Mouse (Mus musculus): ENCODE measurements around the gene Sugp1. TPM values are rescaled to one million over a fixed set of nuclear protein-coding genes. Genes with fewer than 3 reads are reported as not detected.
"Not testable (repeated sequence)": the region's sequence is repeated elsewhere in the genome, so short reads cannot be mapped to it uniquely, and the experiment has no call there.

Sugp1 gene
- total RNA-seq (2021) = 10 to 100 TPM; 47.0 to 51.3 TPM

DNA sequence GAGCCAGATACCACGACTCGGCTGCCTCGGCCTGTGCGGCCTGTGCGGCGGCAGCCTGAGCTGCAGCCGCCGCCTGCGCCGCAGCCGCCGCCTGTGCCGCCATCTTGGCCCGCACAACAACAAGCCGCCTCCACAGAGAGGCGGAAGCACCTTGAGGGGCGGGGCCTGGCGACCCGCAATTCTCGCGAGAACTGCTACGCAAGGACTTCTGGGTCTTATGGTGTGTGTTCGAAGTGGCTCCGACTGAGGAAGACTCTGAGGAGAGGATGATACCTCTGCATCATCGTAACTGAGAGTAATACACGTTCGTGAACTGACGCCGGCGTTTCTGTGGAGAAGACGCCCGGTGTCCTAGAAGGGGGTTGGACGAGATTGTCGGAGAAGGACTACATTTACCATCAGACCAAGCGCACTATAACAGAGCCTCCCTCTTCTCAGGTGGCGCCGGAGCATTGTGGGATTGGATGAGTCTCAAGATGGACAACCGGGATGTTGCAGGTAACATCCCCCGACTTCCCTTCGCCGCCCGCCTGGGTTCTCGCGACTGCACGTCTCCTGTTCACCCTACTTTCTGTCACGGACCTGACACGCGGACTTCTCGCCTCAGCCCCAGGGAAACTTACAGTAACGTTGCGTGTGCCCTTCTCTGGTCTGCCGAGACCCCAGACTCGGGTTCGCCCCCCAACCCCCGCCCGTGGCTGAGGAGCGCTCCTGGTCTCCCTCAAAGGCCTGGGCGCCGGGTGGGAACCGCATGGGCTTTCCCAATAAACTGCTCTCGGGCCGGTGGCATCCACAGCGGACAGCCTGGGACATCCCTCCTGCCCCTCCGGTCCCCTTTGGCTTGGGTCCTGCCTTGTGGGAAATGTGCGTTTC lies at the start of gene Sugp1, which contains the start of gene Mau2:
TSS of gene Sugp1 (plus strand) at position 231 of the 873 bp plus-strand sequence.
TSS of gene Mau2 (minus strand) at position 152 of the 873 bp plus-strand sequence.
- DNase-seq = peak; percentile 94 to 96

DNA sequence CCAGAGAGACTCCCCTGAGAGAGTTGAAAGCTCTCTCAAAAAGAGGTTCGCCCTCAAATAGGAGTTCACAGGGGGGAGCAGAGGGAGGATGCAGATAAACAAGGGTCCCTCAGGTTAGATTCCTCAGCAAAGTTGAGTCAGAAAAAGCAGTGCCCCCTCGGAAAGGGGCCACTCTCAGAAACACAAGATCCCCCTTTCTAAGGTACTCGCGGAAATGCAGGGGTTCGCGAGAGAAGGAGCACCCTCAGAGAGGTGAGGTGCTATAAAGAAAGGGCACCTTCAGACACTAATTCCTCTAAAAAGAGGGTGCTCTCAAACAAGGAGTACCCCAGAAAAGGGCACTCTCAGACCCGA lies 47.2 kb upstream of the Sugp1 start:
- no peak for DNase-seq

DNA sequence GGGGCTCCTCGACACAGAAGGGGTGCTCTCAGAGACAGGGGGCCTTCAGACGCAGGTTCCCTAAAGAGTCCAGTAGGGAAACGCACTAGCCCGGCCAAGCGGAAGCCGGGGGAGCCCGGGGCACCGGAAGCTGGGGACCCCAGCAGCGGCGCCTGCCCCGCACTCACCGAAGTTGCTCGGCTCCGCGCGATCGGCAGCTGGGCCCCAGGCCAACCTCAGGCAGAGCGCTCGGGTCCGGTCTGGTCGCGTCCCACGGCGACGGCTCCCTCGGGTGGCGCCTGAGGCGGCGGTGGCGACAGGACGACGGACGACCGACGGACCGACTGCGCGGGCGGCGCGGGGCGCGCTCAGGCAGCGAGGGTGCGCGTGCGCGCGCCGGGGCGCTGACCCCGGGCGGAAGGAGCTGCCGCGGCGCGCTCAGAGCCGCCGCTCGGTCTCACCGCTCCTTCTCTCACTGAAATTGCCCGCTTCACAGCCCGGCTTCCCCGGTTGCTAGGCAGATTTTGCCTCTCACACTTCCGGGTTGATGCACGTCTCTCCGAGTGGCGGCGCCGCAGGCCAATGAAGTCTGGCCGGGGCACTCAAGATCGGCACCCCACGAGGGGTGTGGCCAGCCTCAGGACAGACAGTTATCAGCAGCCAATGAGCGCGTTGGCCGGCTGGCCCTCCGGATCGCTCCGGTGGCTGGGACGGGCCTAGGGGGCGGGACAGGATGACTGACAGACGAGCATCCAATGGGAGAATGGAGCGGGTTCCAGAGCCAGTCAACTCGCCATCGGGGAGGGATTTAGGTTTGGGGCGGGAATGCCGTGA lies 46.6 kb upstream of the Sugp1 start, which contains the start of gene Gatad2a:
TSS of gene Gatad2a (minus strand) at position 609 of the 813 bp plus-strand sequence.
- peak; percentile 100 for DNase-seq

DNA sequence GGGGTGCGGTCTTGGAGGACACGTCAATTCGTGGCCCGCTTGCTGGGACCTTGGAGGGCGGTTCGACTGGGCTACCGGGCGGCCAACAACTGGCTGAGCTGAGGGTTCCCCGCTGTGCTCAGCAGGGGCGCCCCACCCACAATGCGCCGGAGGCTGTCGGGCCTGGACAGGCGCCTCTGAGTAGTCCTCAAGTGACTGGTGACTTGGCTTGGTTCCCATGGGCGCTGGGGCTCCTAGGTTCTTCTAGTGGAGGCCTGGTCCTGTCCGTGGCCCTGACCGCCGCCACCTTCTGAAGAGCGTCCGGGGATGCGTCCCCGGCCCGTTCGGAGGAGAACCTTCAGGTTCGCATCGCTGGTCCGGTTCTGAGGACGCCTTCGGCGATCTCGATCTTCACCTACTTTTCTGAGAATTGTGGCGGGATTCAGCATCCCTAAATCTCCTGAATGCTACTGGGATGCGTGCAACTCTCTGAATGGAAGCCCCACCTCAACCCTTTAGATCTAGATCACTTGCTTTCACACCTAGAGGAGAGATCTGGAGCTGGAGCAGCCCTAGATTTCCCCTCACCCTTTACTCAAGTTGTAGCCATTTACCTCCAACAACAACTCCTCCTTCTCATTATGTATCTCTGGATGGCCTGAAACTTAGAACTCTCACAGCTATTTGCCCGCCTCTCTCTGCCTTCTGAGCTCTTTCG lies 45.9 kb upstream of the Sugp1 start:
- no peak for DNase-seq

DNA sequence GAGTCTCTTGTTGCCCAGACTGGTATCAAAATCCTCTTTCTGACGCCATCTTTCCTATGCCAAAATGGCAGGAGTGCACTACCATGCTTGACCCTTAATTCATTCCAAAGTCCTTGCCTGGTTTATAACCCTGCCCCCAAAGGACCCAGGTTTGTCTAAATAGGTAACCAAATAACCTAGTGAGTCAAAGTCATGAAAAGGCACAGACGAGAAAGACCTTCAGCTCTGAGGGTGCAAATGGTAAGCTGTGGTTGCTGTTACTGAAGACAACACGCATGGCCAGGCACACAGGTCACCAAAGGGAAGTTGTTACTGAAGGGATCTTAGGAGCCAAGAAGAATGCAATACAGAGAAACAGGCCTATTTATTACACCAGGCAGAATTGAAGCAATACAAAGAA lies 43.9 kb upstream of the Sugp1 start:
- DNase-seq = no peak

DNA sequence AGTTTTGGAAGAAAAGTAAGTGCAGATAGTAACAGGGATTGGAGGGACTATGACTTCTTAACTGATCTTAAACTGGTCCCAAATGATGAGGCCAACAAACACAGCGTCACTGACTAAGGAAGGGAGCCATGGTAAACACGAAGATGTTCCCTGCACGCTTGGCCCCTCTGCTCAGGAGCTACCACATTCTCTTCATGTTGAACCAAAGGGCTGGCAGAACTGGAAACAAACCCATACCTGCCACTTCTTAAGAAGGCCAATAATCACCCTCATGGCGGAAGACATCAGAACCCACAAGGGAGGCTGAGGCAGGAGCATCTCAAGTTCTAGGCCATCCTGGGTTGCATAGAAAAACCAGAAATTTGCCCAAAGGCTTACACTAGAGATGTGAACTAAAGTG lies 43.4 kb upstream of the Sugp1 start:
- no peak for DNase-seq

DNA sequence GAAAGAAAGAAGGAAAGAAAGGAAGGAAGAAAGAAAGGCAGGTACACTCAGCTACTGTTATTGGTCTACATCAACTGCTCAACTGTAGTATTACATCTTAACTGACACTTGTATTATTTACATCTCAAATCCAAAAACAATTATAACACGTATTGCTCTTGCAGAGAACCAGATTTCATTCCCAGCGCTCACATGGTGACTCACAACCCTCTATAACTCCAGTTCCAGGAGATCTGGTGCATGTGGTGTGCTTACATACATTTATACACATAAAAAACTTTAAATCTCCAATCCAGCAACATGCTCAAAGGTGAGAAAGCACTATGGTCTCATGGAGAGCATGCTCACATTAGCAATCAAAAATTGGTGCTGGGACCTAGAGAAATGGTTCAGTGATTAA lies 42.4 kb upstream of the Sugp1 start:
- DNase-seq = no peak

DNA sequence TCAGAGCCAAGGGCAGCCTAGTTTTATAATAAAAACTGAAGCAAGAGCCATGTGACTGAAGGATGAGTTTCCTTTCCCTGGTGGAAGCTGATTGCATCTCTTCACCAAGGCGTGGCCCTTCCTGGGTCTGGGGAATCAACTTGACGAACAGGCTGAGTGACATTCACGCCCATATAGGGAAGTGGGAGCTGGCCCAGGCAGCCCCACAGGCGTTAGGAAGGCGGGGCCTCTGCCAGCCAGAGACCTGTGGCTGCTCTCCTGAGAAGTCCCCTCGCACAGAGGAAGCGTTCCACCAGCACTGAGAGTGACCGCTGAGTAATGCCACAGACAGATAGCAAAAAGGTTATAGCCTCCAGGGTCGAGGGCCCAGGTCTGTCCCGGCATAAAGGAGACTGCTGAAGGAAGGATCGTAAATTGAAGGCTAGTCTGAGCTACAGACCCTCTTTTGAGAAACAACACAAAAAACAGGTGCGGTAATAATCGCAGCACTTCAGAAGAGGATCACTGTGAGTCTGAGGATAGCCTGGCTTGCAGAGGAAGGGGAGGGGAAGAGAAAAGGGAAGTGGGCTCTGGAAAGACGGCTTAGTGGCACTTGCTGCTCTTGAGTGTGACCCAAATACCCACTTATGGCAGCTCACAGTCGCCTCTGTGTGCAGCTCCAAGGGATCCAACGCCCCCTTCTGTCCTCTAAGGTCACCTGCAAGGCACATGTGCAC lies 41.3 kb upstream of the Sugp1 start:
- no peak for DNase-seq

DNA sequence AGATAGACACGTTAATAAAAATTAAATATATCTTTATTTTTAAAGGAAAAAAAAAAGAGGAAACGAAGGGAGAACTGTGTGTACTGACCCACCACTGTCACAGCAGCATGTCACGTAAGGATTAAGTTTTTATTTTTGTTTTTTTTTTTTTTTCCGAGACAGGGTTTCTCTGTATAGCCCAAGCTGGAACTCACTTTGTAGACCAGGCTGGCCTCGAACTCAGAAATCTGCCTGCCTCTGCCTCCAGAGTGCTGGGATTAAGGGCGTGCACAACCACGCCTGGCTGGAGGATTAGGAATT lies 40.8 kb upstream of the Sugp1 start:
- not testable (repeated sequence) for DNase-seq

DNA sequence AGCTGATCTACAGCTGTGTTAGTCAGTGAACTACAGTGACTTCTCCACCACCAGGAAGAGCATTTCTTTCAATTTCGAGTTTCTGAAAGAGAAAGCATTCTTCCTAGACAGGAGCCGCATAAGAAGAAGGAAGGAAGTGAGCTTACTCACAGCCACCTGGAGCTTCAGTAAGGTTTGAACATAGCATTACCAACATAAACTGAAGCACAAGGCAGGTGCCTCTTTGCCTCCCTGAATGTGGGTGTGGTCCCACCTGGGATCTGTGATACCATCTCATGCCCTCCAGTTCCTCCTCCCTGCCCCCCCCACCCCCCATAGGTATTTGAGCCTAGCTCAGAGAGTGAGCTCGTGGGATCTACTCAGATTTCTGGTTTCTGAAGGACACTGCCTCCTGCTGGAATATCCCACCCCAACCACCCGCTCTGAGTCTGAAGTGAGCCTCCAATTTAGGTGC lies 39.4 kb upstream of the Sugp1 start:
- no peak for DNase-seq

DNA sequence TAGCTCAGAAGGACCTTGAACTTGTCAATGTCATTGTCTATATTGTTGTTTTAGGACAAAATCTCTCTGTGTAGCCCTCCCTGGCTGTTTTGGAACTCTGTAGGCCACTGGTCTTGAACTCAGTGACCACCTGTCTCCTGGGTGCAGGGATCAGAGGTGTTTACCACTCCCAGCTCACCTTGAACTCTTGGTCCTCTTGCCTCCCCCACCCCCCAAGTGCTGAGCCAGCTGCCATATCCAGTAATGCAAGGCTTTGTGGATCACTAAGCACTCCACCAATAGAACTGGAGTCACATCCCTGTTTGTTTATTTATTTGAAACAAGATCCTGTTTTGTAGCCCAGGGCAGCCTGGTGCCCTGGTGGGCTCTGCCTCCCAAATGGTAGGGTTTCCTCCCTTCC lies 38.3 kb upstream of the Sugp1 start:
- DNase-seq = no peak

DNA sequence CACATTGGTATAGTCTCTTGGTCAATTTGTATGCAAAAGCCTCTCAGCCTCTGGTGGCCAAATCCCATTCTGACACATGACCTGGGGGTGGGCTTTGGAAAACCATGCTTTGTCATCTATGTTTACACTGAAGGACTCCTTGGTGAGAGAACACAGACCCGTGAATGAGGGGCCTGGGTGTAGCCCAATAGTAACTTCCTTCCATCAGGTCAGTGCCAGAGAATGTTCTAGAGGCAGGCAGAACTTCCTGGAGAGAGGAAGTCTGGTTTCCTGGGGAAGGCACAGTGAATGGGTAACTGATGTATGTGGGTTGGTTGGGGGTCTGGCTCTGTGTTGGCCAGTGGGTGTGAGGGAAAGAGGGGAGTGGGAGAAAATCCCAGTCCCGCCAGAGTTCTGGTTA lies 37.4 kb upstream of the Sugp1 start:
- no peak for DNase-seq

DNA sequence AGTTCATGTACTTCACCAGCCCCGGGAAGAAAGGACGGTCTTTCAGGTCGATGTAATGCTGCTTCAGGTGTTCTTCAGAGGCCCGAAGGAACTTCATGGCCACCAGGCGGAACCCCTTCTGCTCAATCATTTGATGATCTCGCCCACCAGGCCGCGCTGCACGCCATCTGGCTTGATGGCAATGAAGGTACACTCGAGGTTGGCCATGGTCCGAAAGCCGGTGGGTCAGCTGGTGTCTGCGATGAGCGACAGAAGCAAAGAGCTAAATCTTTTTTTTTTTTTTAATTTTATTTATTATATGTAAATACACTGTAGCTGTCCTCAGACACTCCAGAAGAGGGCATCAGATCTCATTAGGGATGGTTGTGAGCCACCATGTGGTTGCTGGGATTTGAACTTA lies 31.8 kb upstream of the Sugp1 start:
- DNase-seq = not testable (repeated sequence)

DNA sequence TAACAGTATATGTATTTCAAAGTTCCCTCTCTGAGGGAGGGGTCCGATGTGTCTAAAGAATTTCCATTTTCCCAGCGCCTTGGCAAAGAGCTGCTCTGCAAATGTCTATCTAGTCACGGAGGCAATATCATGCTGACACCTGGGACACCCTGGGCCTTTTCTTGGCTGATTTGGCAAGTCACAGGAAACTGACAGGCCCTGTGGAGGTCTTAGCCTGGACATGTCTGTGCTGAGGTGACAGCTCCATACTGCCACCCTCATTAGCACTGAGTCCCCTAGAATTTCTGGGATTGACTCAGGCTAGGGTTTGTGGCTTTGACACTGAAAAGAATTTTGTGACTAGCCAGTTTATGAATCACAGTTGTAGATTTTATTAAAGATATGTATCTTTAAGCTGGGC lies 30.3 kb upstream of the Sugp1 start:
- DNase-seq = no peak

DNA sequence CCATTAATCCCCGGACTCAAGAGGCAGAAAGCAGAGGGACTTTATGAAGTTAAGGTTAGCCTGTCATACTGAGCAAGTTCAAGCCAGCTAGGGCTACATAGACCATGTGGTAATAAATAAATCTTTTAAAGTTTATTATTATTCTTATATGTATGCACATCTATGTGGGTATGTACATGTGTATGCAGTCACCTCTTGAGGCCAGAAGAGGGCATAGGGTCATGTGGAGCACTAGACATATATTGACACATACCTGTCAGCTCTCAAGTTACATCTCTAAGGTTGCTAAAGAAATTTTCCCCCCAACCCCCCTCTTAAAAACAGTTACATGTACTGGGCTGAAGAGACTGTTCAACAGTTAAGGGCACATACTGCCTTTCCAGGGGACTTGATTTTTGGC lies 29.9 kb upstream of the Sugp1 start:
- no peak for DNase-seq

DNA sequence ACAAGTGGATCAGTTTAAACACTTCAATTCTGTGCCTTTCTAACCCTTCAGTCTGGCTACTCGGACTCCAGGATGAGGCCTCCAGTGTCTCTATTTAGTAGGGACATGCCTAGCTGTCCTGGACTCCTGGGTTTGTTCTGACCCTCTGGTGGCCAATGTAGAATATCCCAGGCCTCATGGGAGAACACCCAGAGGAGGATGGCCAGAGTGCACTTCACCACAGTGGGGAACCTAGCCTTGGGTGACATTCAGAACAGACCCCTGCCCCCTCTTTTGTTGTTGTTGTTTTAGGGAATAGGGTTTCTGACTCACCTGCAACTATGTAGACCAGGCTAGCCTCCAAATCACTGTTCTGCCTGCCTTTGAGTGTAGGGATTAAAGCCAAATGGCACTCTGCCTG lies 27.6 kb upstream of the Sugp1 start:
- no peak for DNase-seq

DNA sequence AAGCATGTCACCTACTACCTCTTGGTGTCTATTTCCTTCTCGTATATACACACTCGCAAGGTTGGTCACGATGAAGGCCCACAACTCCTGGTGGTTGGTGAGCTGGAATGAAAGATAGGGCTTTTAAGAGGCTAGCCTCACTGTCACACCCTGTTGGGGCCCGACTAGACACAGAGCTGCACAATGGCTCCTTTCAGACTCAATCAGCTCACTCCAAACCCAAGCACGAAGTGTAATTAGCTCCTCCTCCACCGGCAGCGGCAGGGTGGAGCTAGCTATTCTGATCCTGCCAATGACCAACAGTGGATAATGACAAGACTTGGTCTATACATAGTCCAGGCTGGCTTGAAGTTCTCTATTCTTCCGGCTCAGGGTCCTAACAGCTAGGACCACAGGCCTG lies 19.0 kb upstream of the Sugp1 start:
- DNase-seq = peak in 1 of 2 experiments; percentile 13

DNA sequence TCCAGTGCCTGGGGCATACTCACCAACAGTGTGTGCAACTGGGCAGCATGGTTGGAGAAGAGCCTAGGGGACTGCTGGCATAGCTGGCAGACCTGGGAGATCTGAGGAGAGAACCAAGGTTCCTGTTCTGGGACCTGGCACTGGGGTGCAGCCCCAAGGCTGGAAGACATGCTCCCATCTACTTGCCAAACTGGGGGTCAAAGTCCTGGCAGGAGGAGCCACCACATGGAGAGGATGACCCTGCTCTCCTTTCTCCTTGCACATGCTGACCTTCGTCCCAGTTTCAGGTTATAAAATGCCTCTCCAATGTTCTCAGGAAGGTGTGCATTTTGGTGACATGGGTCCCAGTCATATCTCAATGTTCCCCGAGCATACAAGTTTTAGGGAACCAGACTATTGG lies 16.5 kb upstream of the Sugp1 start:
- no peak for DNase-seq

DNA sequence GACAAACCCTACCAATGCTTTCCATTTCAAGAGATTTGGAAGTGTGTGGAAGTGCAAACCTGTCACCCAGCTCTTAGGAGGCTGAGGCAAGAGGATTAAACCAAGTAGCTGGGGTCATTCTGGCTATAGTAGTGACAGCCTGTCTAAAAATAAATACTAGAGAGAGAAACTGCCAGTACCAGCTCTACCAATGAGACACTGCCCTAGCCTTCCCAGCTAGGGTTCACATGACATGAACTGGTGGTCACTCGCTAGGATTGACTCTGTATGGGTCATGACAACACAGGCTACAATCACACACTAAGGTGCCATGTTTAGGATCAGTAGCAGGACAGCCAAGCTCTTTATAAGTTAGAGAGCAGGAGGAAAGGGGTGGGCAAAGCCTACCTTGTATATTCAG lies 12.4 kb upstream of the Sugp1 start:
- DNase-seq = no peak

DNA sequence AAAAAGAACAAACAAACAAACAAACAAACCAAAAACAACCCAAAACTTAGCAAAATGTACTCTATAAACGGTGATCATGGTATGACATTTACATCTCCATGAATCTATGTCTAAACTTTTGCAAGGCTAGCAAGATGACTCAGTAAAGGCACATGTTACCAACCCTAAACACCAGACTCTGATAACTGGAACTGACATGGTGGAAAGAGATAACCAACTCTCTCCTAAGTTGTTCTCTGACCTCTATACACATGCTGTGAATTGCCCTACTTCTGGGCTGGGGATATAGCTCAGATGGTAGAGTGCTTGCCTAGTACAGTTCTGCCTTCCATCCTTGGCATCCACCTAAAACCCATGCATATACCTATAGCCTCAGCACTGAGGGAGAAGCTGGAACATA lies 4.6 kb upstream of the Sugp1 start:
- no peak for DNase-seq

DNA sequence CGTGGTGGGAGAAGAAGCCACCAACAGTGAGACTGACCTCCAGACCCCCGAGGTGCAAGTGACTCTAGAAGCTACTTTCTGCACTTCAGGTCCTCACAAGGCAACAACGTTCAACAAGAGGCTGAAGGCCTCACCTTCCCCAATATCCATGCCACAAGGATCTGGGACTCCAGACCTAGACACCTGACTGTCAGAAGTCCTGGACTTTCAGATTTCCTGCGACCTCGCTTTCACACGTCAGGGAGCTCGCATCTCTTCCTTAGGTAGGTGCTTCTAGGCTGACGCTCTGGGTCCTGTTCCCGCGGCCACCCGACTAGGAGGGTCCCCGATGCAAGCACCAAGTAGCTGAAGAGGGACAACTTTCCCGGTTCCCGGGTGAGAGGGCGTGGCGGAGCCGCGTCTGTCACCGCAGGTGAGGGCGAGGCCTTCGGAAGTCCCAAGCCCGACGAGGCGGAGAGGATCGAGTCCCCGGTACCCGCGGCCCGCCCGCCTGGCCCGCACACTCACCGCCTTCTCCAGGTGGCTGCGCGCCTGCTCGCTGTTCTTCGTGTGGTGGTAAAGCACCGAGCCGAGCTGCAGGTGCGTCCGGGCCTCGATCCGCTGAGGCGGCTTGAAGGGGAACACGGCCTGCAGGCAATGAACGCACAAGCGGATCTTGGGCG lies 597 bp upstream of the Sugp1 start:
- no peak for DNase-seq

DNA sequence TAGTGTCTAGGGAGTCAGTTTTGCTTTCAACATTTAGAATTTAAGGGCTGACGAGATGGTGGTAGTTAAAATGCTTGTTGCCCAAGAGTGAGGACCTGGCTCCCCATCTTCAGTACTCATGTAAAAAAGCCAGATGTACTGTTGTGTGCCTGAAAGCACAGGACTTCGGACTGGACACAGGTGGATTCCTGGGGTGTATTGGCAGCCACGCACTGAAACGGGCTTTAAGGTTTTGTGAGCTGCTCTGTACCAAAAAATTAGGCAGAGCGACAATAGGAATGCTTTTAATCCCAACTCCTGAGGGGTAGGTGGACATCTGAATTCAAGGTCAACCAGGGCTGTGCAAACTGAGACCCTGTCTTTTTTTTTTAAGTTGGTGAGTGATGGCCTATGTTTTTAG lies 1.4 kb downstream of the Sugp1 start:
- DNase-seq = no peak

Measured in layer of hippocampus, postnatal 36 days (tissue).